Mouse (Mus musculus): ENCODE data around the gene Zfp689.
A peak's percentile ranks its signal among the peaks of the same experiment; 100 is the strongest.

DNA sequence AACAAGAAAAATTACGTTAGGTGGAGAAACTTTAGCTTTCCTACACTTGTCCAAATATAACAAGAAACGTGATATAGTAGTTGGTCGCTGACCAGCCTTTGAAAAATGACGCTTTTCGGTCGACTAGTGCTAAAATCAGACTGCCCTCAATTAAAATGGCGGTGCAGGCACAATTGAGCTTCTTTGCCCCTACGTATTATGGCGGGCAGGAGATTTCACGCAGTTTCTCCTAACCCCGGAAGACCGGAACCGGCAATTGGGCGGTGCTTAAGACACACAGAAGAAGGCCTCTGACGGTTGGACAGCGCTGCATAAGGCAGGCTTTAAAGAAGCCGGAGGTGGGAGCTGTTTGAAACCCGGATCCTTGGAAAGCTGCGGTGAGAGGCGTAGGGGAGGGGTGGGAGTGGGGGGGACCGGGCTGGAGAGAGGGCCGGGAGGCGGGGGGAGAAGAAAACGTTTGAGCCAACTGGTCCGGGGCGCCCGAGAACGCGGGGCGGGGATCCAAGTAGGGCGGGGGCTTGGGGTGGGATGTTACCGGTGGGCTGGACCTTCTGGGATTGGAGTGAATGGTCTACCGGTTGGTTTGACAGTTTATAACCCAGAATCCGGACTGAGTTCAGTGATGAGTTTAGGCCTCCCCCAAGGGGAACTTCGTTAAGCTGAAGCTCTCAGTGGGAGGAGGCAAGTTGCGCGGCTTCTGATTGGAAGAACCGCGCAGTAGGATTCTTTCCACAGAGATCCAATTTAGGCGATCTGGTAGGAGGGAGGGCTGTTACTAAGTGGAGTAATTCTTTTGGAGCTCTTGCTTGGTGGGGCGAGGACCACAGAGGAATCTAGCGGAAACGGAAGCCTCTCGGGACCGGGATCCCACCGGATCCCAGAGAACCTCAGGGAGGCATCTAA lies 22.0 kb upstream of the Zfp689 start:
- TF ChIP-seq CTCF (IDR thresholded peaks at IDR 0.05; ENCODE audit: borderline replicate concordance, insufficient read depth, low read length), result no peak
- peak; percentile 81 for TF ChIP-seq POLR2A (IDR thresholded peaks at IDR 0.05; ENCODE audit: low read depth, low read length)

Data from embryonic fibroblast, embryonic 13.5 days (primary cell).